Mouse (Mus musculus): Measurements from ENCODE around the gene Zfp142. TPM values are rescaled to one million over a fixed set of nuclear protein-coding genes. Genes with fewer than 3 reads are reported as not detected.
A peak's percentile ranks its signal among the peaks of the same experiment; 100 is the strongest.

The Zfp142 gene
- 10 to 100 TPM; 12.1 to 14.2 TPM for total RNA-seq (2021)
- long read RNA-seq, experiment 1, full-length matches to known transcripts: 1 of 3 reads
- long read RNA-seq, experiment 1, partial matches to known transcripts: 2 of 3 reads
- long read RNA-seq, experiment 1, other reads (novel, unspliced or antisense): 0 of 3 reads
- long read RNA-seq, experiment 2, full-length matches to known transcripts: 1 of 6 reads
- long read RNA-seq, experiment 2, partial matches to known transcripts: 5 of 6 reads
- long read RNA-seq, experiment 2, other reads (novel, unspliced or antisense): 0 of 6 reads

DNA sequence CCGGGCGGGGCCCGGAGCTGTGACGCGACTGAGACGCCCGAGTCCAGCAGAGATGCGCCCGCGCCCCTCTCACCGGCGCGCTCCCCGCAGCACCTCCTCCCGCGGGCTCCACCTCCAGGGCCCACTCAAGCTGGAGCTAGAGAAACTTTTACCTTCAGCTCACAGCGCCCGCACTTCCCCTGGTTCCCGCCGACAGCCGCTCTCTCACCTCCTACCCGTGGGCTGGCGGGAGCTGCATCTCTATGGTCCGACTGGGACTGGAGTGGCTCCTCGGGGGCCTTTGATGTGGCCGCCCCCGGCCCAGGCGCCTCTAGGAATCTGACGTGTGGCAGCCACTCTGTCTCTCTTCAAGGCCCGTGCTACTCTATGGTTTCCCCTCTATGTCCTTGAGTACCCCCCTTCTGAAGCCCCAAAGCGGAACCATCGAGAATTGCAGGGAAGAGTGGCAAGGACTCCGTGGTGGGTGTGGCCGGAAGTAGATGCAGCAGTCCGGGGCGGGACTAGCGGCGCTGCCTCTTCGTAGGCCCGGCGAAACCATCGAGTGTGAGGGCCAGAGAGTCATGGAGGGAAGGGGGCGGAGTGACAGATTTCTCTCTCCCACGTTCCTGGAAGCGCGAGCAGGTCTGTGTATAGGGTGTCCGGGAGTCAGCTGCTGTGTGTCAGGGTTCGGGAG, at the start of gene Zfp142, which contains the start of gene Bcs1l:
Gene Zfp142, minus strand, starts transcription at position 474 of the 673 bp plus-strand sequence.
Gene Bcs1l, plus strand, starts transcription at position 517 of the 673 bp plus-strand sequence.
- peak; percentile 97 to 99 for DNase-seq
- intact Hi-C loops (cut with DNase I): loop anchor here (2.0 kb wide), 1 partner anchor 81 kb away; the partner anchor contains the start of gene Cnot9

GRCm38 (mm10) chr1:74632734-74633133, 44.7 kb upstream of the Zfp142 start:
- DNase-seq: no peak
- intact Hi-C loops (cut with DNase I): no loop called here

- intact Hi-C loops (cut with DNase I): no loop called here
- DNase-seq: no peak
Measured at GRCm38 (mm10) chr1:74628001-74628400, 40.0 kb upstream of the Zfp142 start.

GRCm38 (mm10) chr1:74626076-74626475, 38.0 kb upstream of the Zfp142 start:
- intact Hi-C loops (cut with DNase I): no loop called here
- no peak for DNase-seq

GRCm38 (mm10) chr1:74624183-74624582, 36.1 kb upstream of the Zfp142 start:
- DNase-seq: no peak
- intact Hi-C loops (cut with DNase I): no loop called here

DNA sequence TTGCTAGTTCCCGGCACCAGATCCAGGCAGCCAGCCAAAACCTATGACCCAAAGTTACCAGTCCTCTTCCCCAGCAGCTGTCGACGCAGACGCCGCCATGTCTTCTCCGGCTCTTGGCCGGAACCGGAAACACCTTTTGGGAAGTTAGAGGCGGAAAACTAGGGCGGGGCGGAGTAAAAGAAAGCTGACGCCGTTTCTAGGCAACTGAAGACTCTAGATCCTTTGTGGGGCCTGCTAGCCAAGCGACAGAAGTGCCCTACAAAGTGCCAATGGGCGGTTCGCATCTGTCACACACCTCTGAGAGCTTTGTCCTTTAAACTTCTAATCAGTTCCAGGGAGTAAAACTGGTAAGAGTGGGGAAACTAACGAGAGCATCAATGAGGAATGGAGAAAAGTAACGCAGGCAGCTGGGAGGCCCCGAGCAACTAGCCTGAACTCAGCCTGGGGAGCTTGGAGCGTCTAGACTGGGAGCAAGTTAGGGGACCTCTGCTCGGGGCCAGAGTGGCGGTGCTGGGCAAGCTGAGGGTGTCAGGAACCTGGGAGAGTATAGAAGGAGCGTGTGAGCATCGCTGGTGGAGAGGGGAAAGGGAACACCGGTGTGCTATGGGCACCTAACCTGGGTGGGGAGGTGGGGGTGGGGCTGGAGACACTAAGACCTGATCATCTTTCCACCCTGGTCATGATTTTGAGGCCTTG, 13.4 kb upstream of the Zfp142 start, which contains the start of the genes Rnf25 and Stk36:
Gene Rnf25, minus strand, starts transcription at position 131 of the 696 bp plus-strand sequence.
Gene Stk36, plus strand, starts transcription at position 179 of the 696 bp plus-strand sequence.
- DNase-seq: peak; percentile 81 to 87
- intact Hi-C loops (cut with DNase I): loop anchor here (5.0 kb wide), 1 partner anchor 156 kb away; no protein-coding TSS in a partner anchor

DNA sequence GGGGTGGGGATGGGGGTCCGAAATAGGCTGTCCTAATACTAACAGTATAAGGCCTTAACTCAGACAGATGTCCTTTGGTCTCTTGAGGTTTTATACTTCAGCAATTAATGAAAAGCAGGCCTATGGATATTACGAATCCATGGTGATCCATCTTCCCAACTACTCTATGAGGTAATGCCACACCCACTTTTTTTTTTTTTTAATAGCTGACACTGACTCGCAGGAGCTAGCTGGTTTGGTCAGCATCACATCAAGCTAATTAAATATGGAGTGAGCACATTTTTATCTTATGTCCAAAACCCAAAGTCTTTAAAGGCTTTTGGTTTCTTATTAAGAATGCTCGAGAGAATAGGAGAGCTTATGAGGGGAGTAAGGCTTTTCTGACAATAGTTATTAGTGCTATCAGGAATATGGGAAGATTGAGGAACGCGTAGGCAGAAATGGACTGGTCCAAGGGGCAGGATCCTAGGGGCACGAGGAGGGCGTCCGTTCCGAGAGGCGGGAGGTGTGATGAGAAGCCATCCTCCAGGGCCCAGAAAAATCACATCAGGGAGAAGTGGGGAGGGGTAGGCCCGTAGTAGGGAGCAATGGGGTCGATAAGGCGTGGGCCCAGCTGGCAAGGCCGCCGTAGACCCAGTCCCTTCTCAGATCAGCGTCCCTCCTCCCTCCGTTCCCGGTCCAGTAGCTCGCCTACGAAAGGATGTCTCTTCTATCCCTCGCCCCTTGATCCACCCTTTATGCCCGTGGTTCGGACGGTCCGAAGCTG, 12.6 kb upstream of the Zfp142 start:
- intact Hi-C loops (cut with DNase I): loop anchor here (5.0 kb wide), 1 partner anchor 157 kb away; no protein-coding TSS in a partner anchor
- no peak for DNase-seq

DNA sequence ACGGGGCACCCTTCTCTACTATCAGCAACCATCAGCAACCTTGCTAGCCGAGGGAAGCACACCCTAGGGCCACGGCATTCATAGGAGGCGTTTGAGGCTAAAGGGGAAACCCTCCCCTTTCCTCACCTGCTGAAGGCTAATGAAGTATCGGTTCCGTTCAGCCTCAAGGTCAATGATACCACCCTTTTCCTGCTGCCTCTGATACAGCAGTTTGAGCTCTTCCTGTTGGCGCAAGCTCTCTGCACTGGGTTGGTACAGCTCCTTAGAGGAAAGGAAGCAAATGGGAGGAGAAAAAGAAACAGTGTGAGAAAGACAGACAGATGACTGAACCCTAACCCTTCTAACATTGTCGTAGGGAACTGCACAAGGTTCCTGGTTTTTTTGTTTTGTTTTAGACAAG, 6.4 kb upstream of the Zfp142 start:
- intact Hi-C loops (cut with DNase I): no loop called here
- no peak for DNase-seq

DNA sequence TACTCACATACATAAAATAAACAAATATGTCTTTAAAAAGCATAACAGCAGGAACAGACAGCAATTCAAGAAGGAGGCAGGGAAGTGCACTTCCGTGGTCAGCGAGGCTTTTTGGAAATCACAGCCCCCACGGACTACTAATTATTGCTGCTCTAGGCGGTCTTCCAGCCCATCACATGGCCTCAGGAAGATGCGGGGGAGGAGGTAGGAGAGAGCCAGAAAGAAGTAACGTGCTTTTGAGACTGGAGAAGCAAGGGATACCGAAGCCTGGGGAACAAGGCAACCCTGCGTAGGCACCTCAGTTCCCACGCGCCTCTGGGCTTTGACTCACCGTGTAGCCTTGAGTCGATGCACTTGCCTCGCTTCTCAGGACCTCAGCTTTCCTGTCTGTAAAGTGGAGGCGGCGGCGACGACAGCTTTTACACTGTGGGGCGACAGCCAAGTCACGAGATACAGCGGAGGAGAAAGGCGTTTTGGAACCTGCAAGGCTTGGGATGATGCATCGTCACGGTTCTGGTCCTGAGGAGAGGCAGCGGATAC, 743 bp downstream of the Zfp142 start:
- peak in 1 of 2 experiments; percentile 49 for DNase-seq
- intact Hi-C loops (cut with DNase I): no loop called here

DNA sequence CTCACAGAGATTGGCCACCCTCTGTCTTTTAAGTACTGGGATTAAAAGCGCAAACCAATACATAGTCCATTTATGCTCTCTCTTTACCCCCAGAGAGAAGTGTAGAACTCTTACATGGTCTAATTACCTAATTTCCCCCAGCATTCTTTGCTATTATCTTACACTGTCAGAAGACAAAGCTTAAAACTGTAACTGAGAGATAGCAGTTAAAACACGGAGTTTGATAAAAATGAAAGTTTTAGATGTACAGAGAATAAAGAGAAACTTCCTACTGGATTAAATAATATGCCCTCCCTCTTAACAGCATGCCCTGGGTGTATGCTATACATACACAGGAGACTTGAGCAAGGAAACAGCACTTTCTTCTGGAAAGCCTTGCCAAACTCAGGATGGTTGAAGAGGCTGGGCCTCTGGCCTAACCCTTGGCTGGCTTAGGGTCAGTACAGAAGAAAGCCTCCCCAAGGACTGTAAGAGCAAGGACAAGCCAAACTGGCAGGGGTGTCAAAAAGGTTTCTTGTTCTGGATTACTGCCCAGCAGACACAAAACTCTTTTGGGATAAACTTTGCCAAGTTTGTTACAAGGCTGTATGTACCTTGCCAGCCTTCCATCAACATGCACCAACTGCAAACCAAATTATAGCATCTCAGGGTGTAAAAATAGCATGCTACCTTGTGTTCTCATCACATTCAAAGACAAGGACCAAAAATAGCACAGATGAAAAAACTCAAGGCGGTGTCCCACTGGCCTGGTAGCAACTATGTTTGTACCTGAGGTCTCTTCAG, 3.2 kb downstream of the Zfp142 start:
- DNase-seq: peak; percentile 12 to 38
- intact Hi-C loops (cut with DNase I): no loop called here

DNA sequence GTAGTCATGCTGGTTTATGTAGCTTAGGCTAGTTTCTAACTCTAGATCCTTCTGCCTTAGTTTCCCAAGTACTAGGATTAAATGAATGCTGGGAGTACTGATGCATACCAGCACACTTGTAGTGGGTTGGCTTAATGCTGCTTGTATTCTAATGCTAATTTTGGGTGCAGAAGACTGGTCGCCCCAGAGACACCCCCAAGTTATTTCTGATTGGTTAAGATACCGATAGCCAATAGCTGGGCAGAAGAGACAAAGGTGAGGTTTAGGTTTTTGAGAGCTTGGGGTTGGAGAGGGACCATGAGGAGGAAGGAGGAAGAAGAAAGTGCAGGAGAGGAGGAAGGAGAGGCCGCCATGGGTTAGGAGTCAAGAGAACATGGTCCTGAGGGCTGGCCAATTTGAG, 5.4 kb downstream of the Zfp142 start:
- intact Hi-C loops (cut with DNase I): no loop called here
- DNase-seq: no peak

- DNase-seq: no peak
- intact Hi-C loops (cut with DNase I): no loop called here
Measured at GRCm38 (mm10) chr1:74569739-74570719, 18.0 kb downstream of the Zfp142 start.

GRCm38 (mm10) chr1:74565834-74566233, 22.2 kb downstream of the Zfp142 start:
- DNase-seq: no peak
- intact Hi-C loops (cut with DNase I): no loop called here

- no peak for DNase-seq
- intact Hi-C loops (cut with DNase I): no loop called here
Measured at GRCm38 (mm10) chr1:74559061-74559460, 29.0 kb downstream of the Zfp142 start.

DNA sequence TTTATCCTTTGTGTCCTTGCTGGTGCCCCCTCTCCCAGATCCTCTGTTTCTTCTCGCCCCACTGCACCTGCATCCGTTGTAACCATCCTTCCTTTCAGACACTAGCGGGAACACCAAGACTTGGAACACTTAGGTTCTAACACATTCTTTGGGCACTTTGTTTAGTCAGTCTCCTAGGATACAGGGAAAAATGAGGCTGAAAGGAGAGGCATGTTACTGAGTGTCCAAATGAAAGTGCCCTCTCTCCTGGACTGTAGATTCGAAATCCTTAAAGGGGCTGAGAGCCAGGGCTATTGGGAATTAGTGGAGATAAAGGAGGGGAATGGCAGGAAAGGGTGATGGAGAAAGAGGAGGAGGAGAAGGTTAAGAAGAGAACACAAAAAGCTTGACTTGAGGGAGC, 43.9 kb downstream of the Zfp142 start, which contains the start of gene Usp37:
Gene Usp37, minus strand, starts transcription at position 101 of the 400 bp plus-strand sequence.
- intact Hi-C loops (cut with DNase I): no loop called here
- DNase-seq: no peak

DNA sequence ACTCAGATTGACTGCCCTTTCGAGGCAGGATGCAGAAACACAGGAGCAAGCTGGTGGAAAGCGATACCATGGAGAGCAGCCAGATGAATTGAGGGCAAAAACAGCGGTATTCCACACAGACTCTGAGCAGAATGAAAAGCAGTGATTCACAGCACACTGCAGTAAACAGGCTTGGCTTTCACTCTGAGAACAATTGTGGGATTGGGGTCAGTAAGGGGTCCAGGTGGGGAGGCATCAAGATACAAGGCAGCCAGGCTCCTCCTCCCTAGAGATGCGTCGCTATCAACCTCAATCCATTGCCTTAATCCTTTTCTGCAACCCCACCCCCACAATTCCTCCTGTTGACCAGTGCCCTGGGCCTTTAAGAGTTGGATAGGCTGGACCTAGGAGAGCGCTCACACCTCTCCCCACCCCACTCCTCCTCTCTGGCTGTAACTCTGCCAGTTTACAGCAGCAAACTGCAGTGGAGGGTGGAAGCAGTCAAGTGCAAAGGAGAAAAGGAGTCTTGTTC, 45.5 kb downstream of the Zfp142 start, which contains the start of gene Plcd4:
Gene Plcd4, plus strand, starts transcription at position 438 of the 511 bp plus-strand sequence.
- no peak for DNase-seq
- intact Hi-C loops (cut with DNase I): no loop called here

GRCm38 (mm10) chr1:74538650-74539049, 49.4 kb downstream of the Zfp142 start:
- intact Hi-C loops (cut with DNase I): no loop called here
- peak in 1 of 2 experiments; percentile 6 for DNase-seq

DNA sequence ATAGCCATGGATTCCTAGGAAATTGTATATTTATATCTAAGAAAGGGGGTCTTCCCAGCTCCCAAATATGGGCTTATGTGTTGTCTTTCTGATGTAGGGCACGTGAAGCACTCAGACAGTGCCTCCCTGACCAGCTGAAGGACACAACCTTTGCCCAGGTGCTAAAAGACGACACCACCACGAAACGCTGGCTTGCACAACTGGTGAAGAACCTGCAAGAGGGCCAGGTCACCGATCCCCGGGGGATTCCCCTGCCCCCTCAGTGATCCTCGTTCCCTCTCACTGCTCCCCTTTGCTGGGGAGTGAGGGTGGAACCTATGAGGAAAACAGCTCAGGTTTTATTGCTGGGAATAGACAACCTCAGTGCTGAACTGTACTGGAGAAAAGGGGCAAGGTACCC, 59.5 kb downstream of the Zfp142 start:
- intact Hi-C loops (cut with DNase I): no loop called here
- no peak for DNase-seq

Measured in heart, postnatal 14 days (tissue).